Comparison of ENCODE assay signal across 27 mouse cellular contexts in the genomic region with DNA sequence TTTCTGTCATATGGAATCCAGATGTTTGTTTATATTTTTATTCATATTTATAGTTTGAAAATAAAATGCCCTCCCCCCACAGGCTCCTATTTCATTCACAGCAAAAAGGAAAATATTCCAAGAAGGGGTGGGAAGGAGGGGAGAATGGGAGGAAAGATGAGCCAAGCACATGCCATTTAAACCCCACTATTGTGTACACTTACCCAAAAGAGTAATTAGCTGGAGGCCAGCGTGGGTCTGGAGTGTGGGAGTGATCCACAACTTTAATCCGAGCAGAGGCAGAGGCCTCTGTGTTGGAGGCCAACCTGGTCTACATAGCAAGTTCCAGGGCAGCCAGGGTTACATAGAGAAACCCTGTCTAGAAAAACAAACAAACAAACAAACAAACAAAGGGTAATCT.
"Had no signal": no experiment of that assay in that cellular context is flagged by ENCODE, and none has a peak within 500 bp of the region (broad histone marks: within the 10 kb centered on the region; RNA-seq: fewer than 3 reads in every experiment).

No protein-coding gene starts in this region.

- H3K4me1 ChIP-seq: embryonic facial prominence, embryonic 12.5 days; forebrain, embryonic 12.5 days; forebrain, embryonic 13.5 days; forebrain, embryonic 15.5 days had no signal

- DNase-seq: cerebellum, adult 18-20 months; cerebellum, adult 2 months; cerebellum, adult 8-10 months; cerebellum, adult 9-10 months; cerebellum, adult 9-11 months; cerebellum, postnatal 10 days; cerebellum, postnatal 14 days; cerebellum, postnatal 25 days; cerebellum, postnatal 36 days; embryo, embryonic 11 days; forebrain, postnatal 0 days; gastrocnemius, adult 2 months; gastrocnemius, postnatal 10 days; gastrocnemius, postnatal 25 days; gastrocnemius, postnatal 36 days; heart, adult 18-20 months; heart, adult 2 months had no signal

- H3K9ac ChIP-seq: embryonic facial prominence, embryonic 12.5 days; forebrain, embryonic 12.5 days; forebrain, embryonic 13.5 days; forebrain, embryonic 15.5 days; forebrain, postnatal 0 days; heart, embryonic 12.5 days had no signal

- H3K36me3 ChIP-seq: embryonic facial prominence, embryonic 12.5 days; forebrain, embryonic 10.5 days; forebrain, embryonic 12.5 days; forebrain, embryonic 15.5 days; heart, embryonic 10.5 days; heart, embryonic 12.5 days had no signal

- H3K9me3 ChIP-seq: embryonic facial prominence, embryonic 12.5 days; forebrain, embryonic 10.5 days; forebrain, embryonic 12.5 days; forebrain, embryonic 13.5 days; forebrain, embryonic 15.5 days; heart, embryonic 10.5 days; heart, embryonic 12.5 days had no signal

- H3K4me3 ChIP-seq: embryonic facial prominence, embryonic 12.5 days; erythroblast, embryonic 14.5 days; forebrain, embryonic 10.5 days; forebrain, embryonic 12.5 days; forebrain, embryonic 13.5 days; forebrain, embryonic 15.5 days; gastrocnemius, adult 2 months; heart, adult 2 months; heart, embryonic 10.5 days; heart, embryonic 12.5 days had no signal

- H3K27me3 ChIP-seq: embryonic facial prominence, embryonic 12.5 days; forebrain, embryonic 12.5 days; forebrain, embryonic 13.5 days; forebrain, embryonic 15.5 days; heart, embryonic 12.5 days had no signal

- ATAC-seq: forebrain, embryonic 13.5 days; forebrain, embryonic 14.5 days; forebrain, embryonic 15.5 days; forebrain, embryonic 16.5 days; forebrain, postnatal 0 days had no signal

- H3K27ac ChIP-seq: embryonic facial prominence, embryonic 12.5 days; forebrain, embryonic 10.5 days; forebrain, embryonic 12.5 days; forebrain, embryonic 13.5 days; forebrain, embryonic 15.5 days; gastrocnemius, adult 2 months; heart, adult 2 months; heart, embryonic 10.5 days had no signal

- H3K4me2 ChIP-seq: embryonic facial prominence, embryonic 12.5 days; forebrain, embryonic 12.5 days; forebrain, embryonic 13.5 days; forebrain, embryonic 15.5 days; heart, embryonic 12.5 days had no signal
